Mouse (Mus musculus) heart, embryonic 14.5 days (tissue): Measurements from ENCODE around the gene A4gnt. TPM values are rescaled to one million over a fixed set of nuclear protein-coding genes. Genes with fewer than 3 reads are reported as not detected.
"Not testable (repeated sequence)": the region's sequence is repeated elsewhere in the genome, so short reads cannot be mapped to it uniquely, and the experiment has no call there.

Experiments
- ATAC-seq: fragments of 200-750 bp; cut with Nextera tagmentation; 2 replicates; pipeline ENCODE4 v1.8.0; 2017; ENCODE audit warnings: low read depth, moderate TSS enrichment; ENCODE audit not compliant: insufficient number of reproducible peaks, insufficient read depth, low FRiP score
- H3K27ac ChIP-seq, 2 experiments: fragments of 200-500 bp in 1 of 2; fragments of 300-500 bp in 1 of 2; sonication (generic) in 1 of 2; replicated peaks in 1 of 2; 2 replicates each; pipeline ENCODE4 v1.5.1; 2012 to 2014; ENCODE audit warnings: low read depth in 2 of 2, low read length in 2 of 2, control low read depth in 1 of 2, mild to moderate bottlenecking in 1 of 2, mixed read lengths in 1 of 2; ENCODE audit not compliant: control insufficient read depth in 1 of 2, insufficient read depth in 1 of 2
- H3K27me3 ChIP-seq: fragments of 300-500 bp; sonication (generic); 2 replicates; pipeline ENCODE4 v1.6.1; 2014; ENCODE audit warnings: mild to moderate bottlenecking, low read length, control low read depth; ENCODE audit not compliant: control insufficient read depth, insufficient read depth
- H3K36me3 ChIP-seq: fragments of 300-500 bp; sonication (generic); 2 replicates; pipeline ENCODE4 v1.6.1; 2014; ENCODE audit warnings: mild to moderate bottlenecking, control low read depth, low read length, mixed read lengths; ENCODE audit not compliant: control insufficient read depth, insufficient read depth
- H3K4me1 ChIP-seq, 2 experiments: fragments of 200-500 bp in 1 of 2; fragments of 300-500 bp in 1 of 2; sonication (generic) in 1 of 2; 2 replicates each; pipeline ENCODE4 v1.6.1; 2012 to 2014; ENCODE audit warnings: low read length in 2 of 2, control low read depth in 1 of 2, mixed read lengths in 1 of 2; ENCODE audit not compliant: control insufficient read depth in 2 of 2, insufficient read depth in 2 of 2
- H3K4me2 ChIP-seq: fragments of 300-500 bp; sonication (generic); 2 replicates; pipeline ENCODE4 v1.6.1; 2014; ENCODE audit warnings: mild to moderate bottlenecking, low read length
- H3K4me3 ChIP-seq, 2 experiments: fragments of 200-500 bp in 1 of 2; fragments of 300-500 bp in 1 of 2; sonication (generic) in 1 of 2; 2 replicates each; pipeline ENCODE4 v1.5.1; 2012 to 2014; ENCODE audit warnings: low read length in 2 of 2, mild to moderate bottlenecking in 2 of 2, control low read depth in 1 of 2, low read depth in 1 of 2, moderate library complexity in 1 of 2; ENCODE audit not compliant: control insufficient read depth in 1 of 2, insufficient read depth in 1 of 2
- H3K9ac ChIP-seq: fragments of 300-500 bp; sonication (generic); 2 replicates; pipeline ENCODE4 v1.6.1; 2014; ENCODE audit warnings: mild to moderate bottlenecking, low read length
- H3K9me3 ChIP-seq: fragments of 300-500 bp; sonication (generic); 2 replicates; pipeline ENCODE4 v1.6.1; 2016; ENCODE audit warnings: low read length, control low read depth; ENCODE audit not compliant: control insufficient read depth
- WGBS: fragments of 180-500 bp; shearing (Covaris S2); extraction: QIAGEN DNeasy Blood & Tissue Kit; methylation state at CpG from one replicate; pipeline ENCODE4 v1.1.7; 2014; 5-methylcytosine and 5-hydroxymethylcytosine counted together
- polyA plus RNA-seq: library from polyadenylated mRNA; unstranded; fragments of >200 nt; fragmentation: Nextera tagmentation; extraction: Ambion mirVana; gene quantifications from 2 replicates; pipeline ENCODE4 v1.2.1, GENCODE M21; 2014

The A4gnt gene
- polyA plus RNA-seq, 1 experiment from 2014 or later, result not detected

- Histone ChIP-seq H3K4me2 (no peak overlapping the region), H3K4me1 (no peaks in the 10 kb centered on the region), H3K36me3 (peaks cover 22% of the 10 kb centered on the region), H3K27me3 (no peaks in the 10 kb centered on the region), H3K27ac (no peak overlapping the region), H3K9me3 (no peaks in the 10 kb centered on the region), H3K9ac (no peak overlapping the region), H3K4me3 (no peak overlapping the region)
- 25% methylated on average over 8 of the region's 8 CpGs for WGBS
- ATAC-seq, result no peak
These were observed 24.6 kb upstream of the A4gnt start for GRCm38 (mm10) chr9:99587505-99588202.

GRCm38 (mm10) chr9:99591144-99591543 is 21.2 kb upstream of the A4gnt start:
- Histone ChIP-seq H3K4me1 (no peaks in the 10 kb centered on the region), H3K27ac (no peak overlapping the region), H3K36me3 (no peaks in the 10 kb centered on the region), H3K4me3 (no peak overlapping the region), H3K9ac (no peak overlapping the region), H3K4me2 (no peak overlapping the region), H3K9me3 (no peaks in the 10 kb centered on the region), H3K27me3 (no peaks in the 10 kb centered on the region)
- no peak for ATAC-seq
- 66% methylated on average over 8 of the region's 8 CpGs for WGBS

- H3K36me3 ChIP-seq, H3K4me3 ChIP-seq, ATAC-seq, H3K9me3 ChIP-seq, H3K9ac ChIP-seq, H3K27me3 ChIP-seq, H3K27ac ChIP-seq, H3K4me2 ChIP-seq, H3K4me1 ChIP-seq: not testable (repeated sequence)
- WGBS, result 88% methylated on average over 6 of the region's 6 CpGs
These were observed 13.2 kb upstream of the A4gnt start for GRCm38 (mm10) chr9:99599127-99599526.

GRCm38 (mm10) chr9:99603566-99603965 is 8.7 kb upstream of the A4gnt start:
- no peaks in the 10 kb centered on the region for H3K27me3 ChIP-seq
- no peak for ATAC-seq
- H3K4me2 ChIP-seq, result no peak overlapping the region
- H3K4me1 ChIP-seq, result no peaks in the 10 kb centered on the region
- WGBS, result 61% methylated on average over 2 of the region's 2 CpGs
- no peak overlapping the region for H3K9ac ChIP-seq
- H3K36me3 ChIP-seq, result no peaks in the 10 kb centered on the region
- H3K4me3 ChIP-seq, result no peak overlapping the region
- no peaks in the 10 kb centered on the region for H3K9me3 ChIP-seq
- H3K27ac ChIP-seq, result no peak overlapping the region

- no peaks in the 10 kb centered on the region for H3K36me3 ChIP-seq
- H3K27me3 ChIP-seq, result no peaks in the 10 kb centered on the region
- H3K9me3 ChIP-seq, result no peaks in the 10 kb centered on the region
- H3K9ac ChIP-seq, result no peak overlapping the region
- 92% methylated on average over 8 of the region's 8 CpGs for WGBS
- H3K4me1 ChIP-seq, result no peaks in the 10 kb centered on the region
- no peak overlapping the region for H3K27ac ChIP-seq
- no peak overlapping the region for H3K4me2 ChIP-seq
- no peak for ATAC-seq
- H3K4me3 ChIP-seq, result no peak overlapping the region
These were observed 7.4 kb downstream of the A4gnt start for GRCm38 (mm10) chr9:99619688-99620087.

GRCm38 (mm10) chr9:99620196-99620595 is 7.9 kb downstream of the A4gnt start:
- ATAC-seq, result no peak
- 86% methylated on average over 11 of the region's 11 CpGs for WGBS
- H3K27ac ChIP-seq, result no peak overlapping the region
- H3K4me1 ChIP-seq, result no peaks in the 10 kb centered on the region
- no peaks in the 10 kb centered on the region for H3K9me3 ChIP-seq
- no peak overlapping the region for H3K4me3 ChIP-seq
- no peaks in the 10 kb centered on the region for H3K36me3 ChIP-seq
- no peak overlapping the region for H3K4me2 ChIP-seq
- no peak overlapping the region for H3K9ac ChIP-seq
- no peaks in the 10 kb centered on the region for H3K27me3 ChIP-seq

- H3K4me2 ChIP-seq, result no peak overlapping the region
- WGBS, result 86% methylated on average over 1 of the region's 1 CpGs
- H3K9me3 ChIP-seq, result no peaks in the 10 kb centered on the region
- no peak overlapping the region for H3K9ac ChIP-seq
- H3K36me3 ChIP-seq, result no peaks in the 10 kb centered on the region
- H3K27me3 ChIP-seq, result no peaks in the 10 kb centered on the region
- no peak overlapping the region for H3K27ac ChIP-seq
- no peaks in the 10 kb centered on the region for H3K4me1 ChIP-seq
- H3K4me3 ChIP-seq, result no peak overlapping the region
- ATAC-seq, result no peak
These were observed 9.7 kb downstream of the A4gnt start for GRCm38 (mm10) chr9:99622034-99622433.

GRCm38 (mm10) chr9:99622966-99623365 is 10.7 kb downstream of the A4gnt start:
- no peaks in the 10 kb centered on the region for H3K4me1 ChIP-seq
- H3K4me2 ChIP-seq, result no peak overlapping the region
- H3K27me3 ChIP-seq, result no peaks in the 10 kb centered on the region
- ATAC-seq, result no peak
- H3K9ac ChIP-seq, result no peak overlapping the region
- H3K9me3 ChIP-seq, result peaks cover under 1% of the 10 kb centered on the region; the same call in 1 of the 2 replicates
- no peak overlapping the region for H3K4me3 ChIP-seq
- H3K27ac ChIP-seq, result no peak overlapping the region
- H3K36me3 ChIP-seq, result no peaks in the 10 kb centered on the region
- 74% methylated on average over 2 of the region's 2 CpGs for WGBS
